Comparison of ENCODE assay signal across 8 mouse cellular contexts in the genomic region with DNA sequence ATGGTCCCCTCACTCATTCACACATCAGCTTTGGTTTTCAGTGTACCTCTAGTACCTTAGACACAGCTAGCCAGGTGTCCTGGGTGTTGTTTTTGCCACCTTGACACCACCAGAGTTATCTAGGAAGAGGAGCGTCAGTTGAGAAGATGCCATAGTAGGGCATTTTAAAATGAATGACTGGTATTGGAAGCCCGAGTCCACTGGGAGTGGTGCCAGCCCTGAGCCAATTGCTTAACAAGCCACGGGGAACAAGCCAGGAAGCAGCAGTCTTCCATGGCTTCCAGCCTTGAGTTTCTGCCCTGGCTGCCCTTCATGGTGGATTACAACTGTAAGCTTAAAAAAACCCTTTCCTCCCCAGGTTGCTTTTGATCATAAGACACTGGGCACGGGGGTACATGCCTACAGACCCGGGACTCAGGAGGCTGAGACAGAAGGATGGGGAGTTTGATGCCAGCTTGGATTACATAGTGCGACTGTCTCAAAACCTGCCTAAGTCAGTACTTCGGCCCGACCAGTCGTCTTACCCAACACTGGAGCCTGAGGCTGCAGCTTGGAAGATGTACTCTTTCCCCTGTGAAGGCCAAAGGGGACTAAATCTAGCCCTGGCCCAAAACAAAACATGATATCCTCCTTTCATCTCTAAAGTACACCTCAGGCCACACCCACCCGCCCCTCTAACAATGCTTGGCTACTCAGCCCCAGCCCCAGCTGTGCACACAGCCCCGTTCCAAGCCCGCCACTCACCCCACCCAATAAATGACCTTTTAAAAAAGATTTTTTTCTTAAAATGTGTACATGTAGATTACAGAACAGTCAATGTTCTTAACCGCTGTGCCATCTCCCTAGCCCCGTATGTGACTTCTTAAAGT. TPM values are rescaled to one million over a fixed set of nuclear protein-coding genes. Genes with fewer than 3 reads are reported as not detected.
A peak's percentile ranks its signal among the peaks of the same experiment; 100 is the strongest.
DNase-seq lines count a peak whose midpoint lies in the region; ATAC-seq and TF ChIP-seq lines count a peak whose summit lies in the region.
"Had no signal": no experiment of that assay in that cellular context is flagged by ENCODE, and none has a peak within 500 bp of the region (broad histone marks: within the 10 kb centered on the region; RNA-seq: fewer than 3 reads in every experiment).

No protein-coding gene starts in this region.

- no peak overlapping the region for H3K9ac ChIP-seq in intestine, embryonic 14.5 days (ENCODE audit: low read length)
- no peak overlapping the region for H3K9ac ChIP-seq in intestine, embryonic 15.5 days
- H3K9ac ChIP-seq in lung, postnatal 0 days (replicated peaks; ENCODE audit: low read depth): no peak overlapping the region
- H3K9ac ChIP-seq: liver, embryonic 14.5 days had no signal

- no peak for DNase-seq in intestine, embryonic 14.5 days (ENCODE audit: low spot score)
- peak; percentile 32 for DNase-seq in urinary bladder, adult 2 months (ENCODE audit: low spot score)
- no peak for DNase-seq in urinary bladder, postnatal 25 days (ENCODE audit: low spot score)
- DNase-seq in gastrocnemius, postnatal 10 days: peak; percentile 68
- peak; percentile 32 for DNase-seq in lung, postnatal 0 days (ENCODE audit: low spot score)
- no peak for DNase-seq in natural killer cell, adult 2 months (ENCODE audit: low spot score in 2 of 2)

- TF ChIP-seq CTCF in lung, postnatal 0 days (IDR thresholded peaks at IDR 0.05): no peak

- H3K4me3 ChIP-seq in intestine, embryonic 14.5 days (ENCODE audit: low read depth, low read length): no peak overlapping the region
- no peak overlapping the region for H3K4me3 ChIP-seq in intestine, embryonic 15.5 days (replicated peaks)
- H3K4me3 ChIP-seq in lung, postnatal 0 days (ENCODE audit: low read depth, low read length): no peak overlapping the region

- H3K27ac ChIP-seq in intestine, embryonic 14.5 days (ENCODE audit: low read depth): no peak overlapping the region
- no peak overlapping the region for H3K27ac ChIP-seq in intestine, embryonic 15.5 days
- H3K27ac ChIP-seq in lung, postnatal 0 days (ENCODE audit: low read length): no peak overlapping the region
- H3K27ac ChIP-seq: liver, embryonic 14.5 days had no signal

- H3K4me1 ChIP-seq in intestine, embryonic 14.5 days (replicated peaks; ENCODE audit: control insufficient read depth, insufficient read depth, low read length): 0 out of 2 replicates have a peak, but pooled peaks cover 6% of the 10 kb centered on the region
- H3K4me1 ChIP-seq in intestine, embryonic 15.5 days (replicated peaks): peaks cover 3% of the 10 kb centered on the region; the same call in 1 of the 2 replicates
- H3K4me1 ChIP-seq in lung, postnatal 0 days (ENCODE audit: insufficient read depth, low read depth, low read length): no peaks in the 10 kb centered on the region

- H3K4me2 ChIP-seq in intestine, embryonic 14.5 days (ENCODE audit: low read length): no peak overlapping the region
- no peak overlapping the region for H3K4me2 ChIP-seq in intestine, embryonic 15.5 days (replicated peaks)
- no peak overlapping the region for H3K4me2 ChIP-seq in lung, postnatal 0 days (replicated peaks; ENCODE audit: low read depth, low read length)

- 71% methylated on average over 14 of the region's 14 CpGs for WGBS in intestine, embryonic 14.5 days
- 63% methylated on average over 14 of the region's 14 CpGs for WGBS in intestine, embryonic 15.5 days
- 57% methylated on average over 14 of the region's 14 CpGs for WGBS in lung, postnatal 0 days

- H3K36me3 ChIP-seq in intestine, embryonic 14.5 days (ENCODE audit: control insufficient read depth, insufficient read depth, low read length): no peaks in the 10 kb centered on the region
- H3K36me3 ChIP-seq in intestine, embryonic 15.5 days: no peaks in the 10 kb centered on the region
- H3K36me3 ChIP-seq in lung, postnatal 0 days (ENCODE audit: insufficient read depth, low read length): no peaks in the 10 kb centered on the region

- peak; percentile 7; the same call in 1 of the 2 replicates for ATAC-seq in intestine, embryonic 14.5 days (replicated peaks; ENCODE audit: low FRiP score, low TSS enrichment, low read depth)
- no peak for ATAC-seq in intestine, embryonic 15.5 days
- ATAC-seq in lung, postnatal 0 days: peak; percentile 7; the same call in 1 of the 2 replicates

- H3K9me3 ChIP-seq in intestine, embryonic 14.5 days (ENCODE audit: control insufficient read depth, low read length): no peaks in the 10 kb centered on the region
- H3K9me3 ChIP-seq in intestine, embryonic 15.5 days: no peaks in the 10 kb centered on the region
- no peaks in the 10 kb centered on the region for H3K9me3 ChIP-seq in lung, postnatal 0 days (ENCODE audit: low read length)

- no peaks in the 10 kb centered on the region for H3K27me3 ChIP-seq in intestine, embryonic 14.5 days (replicated peaks; ENCODE audit: control insufficient read depth, insufficient read depth, low read length)
- no peaks in the 10 kb centered on the region for H3K27me3 ChIP-seq in intestine, embryonic 15.5 days (replicated peaks)
- H3K27me3 ChIP-seq in lung, postnatal 0 days (replicated peaks; ENCODE audit: insufficient read depth, low read length): no peaks in the 10 kb centered on the region

- TF ChIP-seq EP300 in lung, postnatal 0 days (IDR thresholded peaks at IDR 0.05): no peak

RNA-seq across cellular contexts. Expression of a gene that starts 5.5 kb away (rescaled TPM):
- polyA plus RNA-seq in intestine, embryonic 14.5 days (2014; fragmentation: Nextera tagmentation; extraction: Ambion mirVana): 184 and 197 TPM in 2 replicates
- 154 and 182 TPM in 2 replicates for polyA plus RNA-seq in intestine, embryonic 15.5 days (2015; fragmentation: Nextera tagmentation; extraction: Ambion mirVana)
- 143 and 188 TPM in 2 replicates for polyA plus RNA-seq in urinary bladder, adult 2 months (2012; rRNA removed)
- total RNA-seq in gastrocnemius, postnatal 10 days (2021): 10 to 100 TPM; 83.8 to 94.5 TPM
- 126 and 142 TPM in 2 replicates for polyA plus RNA-seq in lung, postnatal 0 days (2015; fragmentation: Nextera tagmentation; extraction: Ambion mirVana)

RNA-seq across cellular contexts. Expression of a gene that starts 5.7 kb away (rescaled TPM):
- 23.3 and 23.8 TPM in 2 replicates for polyA plus RNA-seq in intestine, embryonic 14.5 days (2014; fragmentation: Nextera tagmentation; extraction: Ambion mirVana)
- 22.7 and 24.8 TPM in 2 replicates for polyA plus RNA-seq in intestine, embryonic 15.5 days (2015; fragmentation: Nextera tagmentation; extraction: Ambion mirVana)
- 43.0 and 48.0 TPM in 2 replicates for polyA plus RNA-seq in urinary bladder, adult 2 months (2012; rRNA removed)
- 10 to 100 TPM; 18.8 to 22.3 TPM for total RNA-seq in gastrocnemius, postnatal 10 days (2021)
- 16.3 and 16.5 TPM in 2 replicates for polyA plus RNA-seq in lung, postnatal 0 days (2015; fragmentation: Nextera tagmentation; extraction: Ambion mirVana)

RNA-seq across cellular contexts. Expression of a gene that starts 8.3 kb away (rescaled TPM):
- 34.8 and 38.4 TPM in 2 replicates for polyA plus RNA-seq in intestine, embryonic 14.5 days (2014; fragmentation: Nextera tagmentation; extraction: Ambion mirVana)
- 30.7 and 32.1 TPM in 2 replicates for polyA plus RNA-seq in intestine, embryonic 15.5 days (2015; fragmentation: Nextera tagmentation; extraction: Ambion mirVana)
- 11.5 and 11.6 TPM in 2 replicates for polyA plus RNA-seq in urinary bladder, adult 2 months (2012; rRNA removed)
- 10 to 100 TPM; 14.0 to 15.7 TPM for total RNA-seq in gastrocnemius, postnatal 10 days (2021)
- polyA plus RNA-seq in lung, postnatal 0 days (2015; fragmentation: Nextera tagmentation; extraction: Ambion mirVana): 96.5 and 101 TPM in 2 replicates

RNA-seq across cellular contexts. Expression of a gene that starts 20.6 kb away (rescaled TPM):
- 52.4 and 62.3 TPM in 2 replicates for polyA plus RNA-seq in intestine, embryonic 14.5 days (2014; fragmentation: Nextera tagmentation; extraction: Ambion mirVana)
- 39.9 and 44.1 TPM in 2 replicates for polyA plus RNA-seq in intestine, embryonic 15.5 days (2015; fragmentation: Nextera tagmentation; extraction: Ambion mirVana)
- 85.5 and 132 TPM in 2 replicates for polyA plus RNA-seq in urinary bladder, adult 2 months (2012; rRNA removed)
- total RNA-seq in gastrocnemius, postnatal 10 days (2021): 10 to 100 TPM; 39.0 to 59.5 TPM
- polyA plus RNA-seq in lung, postnatal 0 days (2015; fragmentation: Nextera tagmentation; extraction: Ambion mirVana): 29.9 and 38.4 TPM in 2 replicates

RNA-seq across cellular contexts. Expression of a gene that starts 23.7 kb away (rescaled TPM):
- polyA plus RNA-seq in intestine, embryonic 14.5 days (2014; fragmentation: Nextera tagmentation; extraction: Ambion mirVana): 29.1 and 29.6 TPM in 2 replicates
- 23.7 and 24.3 TPM in 2 replicates for polyA plus RNA-seq in intestine, embryonic 15.5 days (2015; fragmentation: Nextera tagmentation; extraction: Ambion mirVana)
- polyA plus RNA-seq in urinary bladder, adult 2 months (2012; rRNA removed): 3.3 and 10.7 TPM in 2 replicates
- 10 to 100 TPM; 35.9 to 47.5 TPM for total RNA-seq in gastrocnemius, postnatal 10 days (2021)
- 29.4 and 34.9 TPM in 2 replicates for polyA plus RNA-seq in lung, postnatal 0 days (2015; fragmentation: Nextera tagmentation; extraction: Ambion mirVana)

Comparison
In these comparisons a context has a peak if more than half of its experiments do, and no peak if none do; other contexts are left out.
1. DNase-seq: peak in urinary bladder, adult 2 months (single experiment), gastrocnemius, postnatal 10 days (single experiment) and lung, postnatal 0 days (single experiment); none in intestine, embryonic 14.5 days (single experiment), urinary bladder, postnatal 25 days (single experiment) and natural killer cell, adult 2 months (0 of 2).